Mouse (Mus musculus) hindbrain, embryonic 14.5 days (tissue): ENCODE measurements around the gene Taldo1. TPM values are rescaled to one million over a fixed set of nuclear protein-coding genes. Genes with fewer than 3 reads are reported as not detected.

ENCODE experiments used
- ATAC-seq: fragments of 200-750 bp; cut with Nextera tagmentation; 2 replicates; pipeline ENCODE4 v1.8.0; 2017; ENCODE audit warnings: moderate number of reproducible peaks, mild to moderate bottlenecking, moderate TSS enrichment, moderate library complexity; ENCODE audit not compliant: low FRiP score
- DNase-seq: peaks from one replicate; pipeline ENCODE4 v3.0.0-alpha.2; 2015; ENCODE audit warnings: low spot score
- H3K27ac ChIP-seq: fragments of 300-500 bp; sonication (generic); 2 replicates; pipeline ENCODE4 v1.5.1; 2014; ENCODE audit warnings: mild to moderate bottlenecking, moderate library complexity
- H3K27me3 ChIP-seq: fragments of 300-500 bp; sonication (generic); 2 replicates; pipeline ENCODE4 v1.6.1; 2014; ENCODE audit warnings: mild to moderate bottlenecking, low read length, mixed read lengths; ENCODE audit not compliant: control insufficient read depth, insufficient read depth
- H3K36me3 ChIP-seq: fragments of 300-500 bp; sonication (generic); replicated peaks from 2 replicates; pipeline ENCODE4 v1.6.1; 2014; ENCODE audit not compliant: control insufficient read depth, insufficient read depth
- H3K4me1 ChIP-seq: fragments of 300-500 bp; sonication (generic); replicated peaks from 2 replicates; pipeline ENCODE4 v1.6.1; 2014; ENCODE audit warnings: antibody characterized with exemption, low read length, mixed read lengths; ENCODE audit not compliant: control insufficient read depth, insufficient read depth
- H3K4me2 ChIP-seq: fragments of 300-500 bp; sonication (generic); replicated peaks from 2 replicates; pipeline ENCODE4 v1.6.1; 2014; ENCODE audit warnings: mild to moderate bottlenecking, moderate library complexity
- H3K4me3 ChIP-seq: fragments of 300-500 bp; sonication (generic); replicated peaks from 2 replicates; pipeline ENCODE4 v1.5.1; 2014; ENCODE audit warnings: mild to moderate bottlenecking, low read length
- H3K9ac ChIP-seq: fragments of 300-500 bp; sonication (generic); 2 replicates; pipeline ENCODE4 v1.6.1; 2014
- H3K9me3 ChIP-seq: fragments of 300-500 bp; sonication (generic); 2 replicates; pipeline ENCODE4 v1.6.1; 2016; ENCODE audit warnings: low read length; ENCODE audit not compliant: control insufficient read depth
- WGBS: fragments of 180-500 bp; shearing (Covaris S2); extraction: QIAGEN DNeasy Blood & Tissue Kit; methylation state at CpG from one replicate; pipeline ENCODE4 v1.1.7; 2014; 5-methylcytosine and 5-hydroxymethylcytosine counted together
- polyA plus RNA-seq: library from polyadenylated mRNA; unstranded; fragments of >200 nt; fragmentation: Nextera tagmentation; extraction: Ambion mirVana; gene quantifications from 2 replicates; pipeline ENCODE4 v1.2.1, GENCODE M21; 2014

The Taldo1 gene
- polyA plus RNA-seq, 1 experiment from 2014 or later: 271 TPM

- no peak overlapping the region for H3K4me3 ChIP-seq
- no peak overlapping the region for H3K27ac ChIP-seq
- WGBS: 65% methylated on average over 6 of the region's 6 CpGs
- H3K9me3 ChIP-seq: no peaks in the 10 kb centered on the region
- no peak for ATAC-seq
- no peaks in the 10 kb centered on the region for H3K27me3 ChIP-seq
- no peaks in the 10 kb centered on the region for H3K36me3 ChIP-seq
- H3K9ac ChIP-seq: no peak overlapping the region
- DNase-seq: no peak
- peaks cover 13% of the 10 kb centered on the region for H3K4me1 ChIP-seq
- no peak overlapping the region for H3K4me2 ChIP-seq
These were observed 24.3 kb downstream of the Taldo1 start for GRCm38 (mm10) chr7:141416144-141416841.

- Histone ChIP-seq H3K4me3 (no peak overlapping the region), H3K27ac (no peak overlapping the region), H3K27me3 (no peaks in the 10 kb centered on the region), H3K36me3 (no peaks in the 10 kb centered on the region), H3K9me3 (no peaks in the 10 kb centered on the region), H3K4me1 (peaks cover 8% of the 10 kb centered on the region), H3K4me2 (no peak overlapping the region), H3K9ac (no peak overlapping the region)
- ATAC-seq (no peak), DNase-seq (no peak)
- 72% methylated on average over 8 of the region's 8 CpGs for WGBS
These were observed 26.0 kb downstream of the Taldo1 start for GRCm38 (mm10) chr7:141417731-141418681.

- H3K9ac ChIP-seq: no peak overlapping the region
- no peak for ATAC-seq
- peaks cover 5% of the 10 kb centered on the region; the same call in 1 of the 2 replicates for H3K4me1 ChIP-seq
- H3K36me3 ChIP-seq: no peaks in the 10 kb centered on the region
- no peak for DNase-seq
- no peak overlapping the region for H3K4me3 ChIP-seq
- no peaks in the 10 kb centered on the region for H3K9me3 ChIP-seq
- WGBS: 78% methylated on average over 7 of the region's 7 CpGs
- no peak overlapping the region for H3K27ac ChIP-seq
- no peaks in the 10 kb centered on the region for H3K27me3 ChIP-seq
- H3K4me2 ChIP-seq: no peak overlapping the region
These were observed 27.0 kb downstream of the Taldo1 start for GRCm38 (mm10) chr7:141418970-141419369.

GRCm38 (mm10) chr7:141420030-141420702 lies 28.2 kb downstream of the Taldo1 start:
- ATAC-seq: no peak

GRCm38 (mm10) chr7:141423811-141424210 lies 31.8 kb downstream of the Taldo1 start:
- H3K4me3 ChIP-seq: no peak overlapping the region
- H3K27me3 ChIP-seq: no peaks in the 10 kb centered on the region
- no peak overlapping the region for H3K4me2 ChIP-seq
- peaks cover 13% of the 10 kb centered on the region for H3K36me3 ChIP-seq
- peaks cover 8% of the 10 kb centered on the region for H3K4me1 ChIP-seq
- H3K9me3 ChIP-seq: no peaks in the 10 kb centered on the region
- no peak for DNase-seq
- ATAC-seq: no peak
- H3K9ac ChIP-seq: no peak overlapping the region
- 75% methylated on average over 4 of the region's 4 CpGs for WGBS
- H3K27ac ChIP-seq: no peak overlapping the region

More at GRCm38 (mm10) chr7:141420030-141420702, 28.2 kb downstream of the Taldo1 start:
- no peak for DNase-seq
- H3K4me3 ChIP-seq: no peak overlapping the region
- no peaks in the 10 kb centered on the region for H3K9me3 ChIP-seq
- WGBS: 86% methylated on average over 9 of the region's 9 CpGs
- H3K4me1 ChIP-seq: no peaks in the 10 kb centered on the region
- H3K36me3 ChIP-seq: no peaks in the 10 kb centered on the region
- H3K4me2 ChIP-seq: no peak overlapping the region
- no peak overlapping the region for H3K27ac ChIP-seq
- no peak overlapping the region for H3K9ac ChIP-seq
- H3K27me3 ChIP-seq: no peaks in the 10 kb centered on the region

- peaks cover 11% of the 10 kb centered on the region for H3K4me1 ChIP-seq
- peaks cover 34% of the 10 kb centered on the region for H3K36me3 ChIP-seq
- no peak overlapping the region for H3K27ac ChIP-seq
- DNase-seq (no peak), ATAC-seq (no peak)
- no peaks in the 10 kb centered on the region for H3K9me3 ChIP-seq
- H3K4me2 ChIP-seq: no peak overlapping the region
- WGBS: 87% methylated on average over 12 of the region's 12 CpGs
- no peak overlapping the region for H3K4me3 ChIP-seq
- H3K27me3 ChIP-seq: no peaks in the 10 kb centered on the region
- no peak overlapping the region for H3K9ac ChIP-seq
These were observed 35.1 kb downstream of the Taldo1 start for GRCm38 (mm10) chr7:141426948-141427730.

GRCm38 (mm10) chr7:141428701-141429100 lies 36.7 kb downstream of the Taldo1 start:
- Histone ChIP-seq H3K27ac (peak overlapping the region; percentile 80), H3K4me1 (peaks cover 17% of the 10 kb centered on the region), H3K4me3 (peak overlapping the region; percentile 58), H3K9me3 (no peaks in the 10 kb centered on the region), H3K9ac (peak overlapping the region; percentile 85), H3K4me2 (peak overlapping the region; percentile 92), H3K36me3 (peaks cover 50% of the 10 kb centered on the region), H3K27me3 (no peaks in the 10 kb centered on the region)
- 53% methylated on average over 5 of the region's 5 CpGs for WGBS
- DNase-seq: no peak
- no peak for ATAC-seq

- Histone ChIP-seq H3K4me2 (peak within 1 kb of the TSS; percentile 92), H3K9me3 (no peaks in the 10 kb centered on the region), H3K27me3 (no peaks in the 10 kb centered on the region), H3K36me3 (peaks cover 52% of the 10 kb centered on the region), H3K4me3 (peak within 1 kb of the TSS; percentile 58), H3K4me1 (peaks cover 23% of the 10 kb centered on the region), H3K9ac (peak within 1 kb of the TSS; percentile 85), H3K27ac (peak within 1 kb of the TSS; percentile 80)
- ATAC-seq (peak; percentile 87), DNase-seq (peak; percentile 76)
- 3% methylated on average over 19 of the region's 19 CpGs for WGBS
These were observed 37.3 kb downstream of the Taldo1 start, which contains the start of gene Cend1 for GRCm38 (mm10) chr7:141429310-141429709. Gene Cend1, minus strand, starts transcription at chr7:141429491.
